Mouse (Mus musculus) ES-Bruce4 (cell line): ENCODE results near the gene Immp2l. TPM values are rescaled to one million over a fixed set of nuclear protein-coding genes. Genes with fewer than 3 reads are reported as not detected.

Experiments used
- H3K27ac ChIP-seq: 2 replicates; pipeline ENCODE4 v1.5.1; 2012; ENCODE audit warnings: low read length, inconsistent platforms; ENCODE audit not compliant: insufficient read depth
- H3K27me3 ChIP-seq: 2 replicates; pipeline ENCODE4 v1.6.1; 2012; ENCODE audit warnings: mild to moderate bottlenecking, low read length, inconsistent platforms; ENCODE audit not compliant: control insufficient read depth, poor library complexity, insufficient read depth, severe bottlenecking
- H3K36me3 ChIP-seq: 2 replicates; pipeline ENCODE4 v1.6.1; 2012; ENCODE audit warnings: inconsistent platforms, mild to moderate bottlenecking, low read length, moderate library complexity; ENCODE audit not compliant: control insufficient read depth, poor library complexity, insufficient read depth, severe bottlenecking
- H3K4me1 ChIP-seq: one replicate; pipeline ENCODE4 v1.8.1; 2011; ENCODE audit warnings: low read length; ENCODE audit not compliant: control insufficient read depth, insufficient read depth
- H3K4me3 ChIP-seq: 2 replicates; pipeline ENCODE4 v1.5.1; 2011; ENCODE audit warnings: low read depth, mild to moderate bottlenecking, low read length
- H3K9ac ChIP-seq: 2 replicates; pipeline ENCODE4 v1.6.1; 2012; ENCODE audit warnings: low read depth, mild to moderate bottlenecking, inconsistent platforms; ENCODE audit not compliant: poor library complexity, severe bottlenecking
- H3K9me3 ChIP-seq: replicated peaks from 2 replicates; pipeline ENCODE4 v1.6.1; 2012; ENCODE audit warnings: mild to moderate bottlenecking, low read length, inconsistent platforms; ENCODE audit not compliant: control insufficient read depth, poor library complexity, insufficient read depth, severe bottlenecking
- CTCF ChIP-seq: IDR thresholded peaks from one replicate; pipeline ENCODE4 v1.8.1; 2011; ENCODE audit warnings: low read depth, low read length
- EP300 ChIP-seq: IDR thresholded peaks from 2 replicates; pipeline ENCODE4 v1.6.1; 2011; ENCODE audit warnings: low read depth, low read length; ENCODE audit not compliant: insufficient read depth
- POLR2A ChIP-seq: IDR thresholded peaks from one replicate; pipeline ENCODE4 v1.8.1; 2011; ENCODE audit warnings: low read length; ENCODE audit not compliant: insufficient read depth
- polyA plus RNA-seq: library from polyadenylated mRNA; stranded (reverse); fragments of >200 nt; gene quantifications from 2 replicates; pipeline ENCODE4 v1.2.4, GENCODE M21; 2011; ENCODE audit warnings: low read depth; ENCODE audit not compliant: missing spikeins, insufficient read depth, insufficient read length

Gene Immp2l
- polyA plus RNA-seq, 1 experiment = 15.5 TPM

DNA sequence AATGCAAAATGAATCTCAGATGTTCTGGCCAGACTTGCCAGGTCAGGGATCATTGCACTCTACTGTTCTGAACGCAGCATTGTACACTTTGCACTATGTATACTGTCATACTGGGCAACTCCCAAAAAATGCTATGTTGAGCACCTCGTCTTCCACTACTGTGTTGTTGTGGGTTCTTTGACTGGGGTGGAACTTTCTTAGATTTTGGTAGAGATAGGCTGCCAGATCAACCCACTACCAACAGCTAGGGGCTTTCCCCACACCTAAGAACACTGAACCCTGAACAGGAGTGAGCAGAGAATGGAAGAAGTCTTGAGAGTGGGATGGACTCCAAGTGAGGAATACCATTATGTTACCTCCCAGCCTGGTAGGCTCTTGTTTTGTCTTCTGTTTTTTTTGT lies 623.8 kb downstream of the Immp2l start:
- TF ChIP-seq CTCF (no peak), POLR2A (no peak), EP300 (no peak)
- Histone ChIP-seq H3K4me3 (no peak overlapping the region), H3K9me3 (no peaks in the 10 kb centered on the region), H3K27me3 (no peaks in the 10 kb centered on the region), H3K27ac (no peak overlapping the region), H3K4me1 (no peaks in the 10 kb centered on the region), H3K36me3 (no peaks in the 10 kb centered on the region), H3K9ac (no peak overlapping the region)

DNA sequence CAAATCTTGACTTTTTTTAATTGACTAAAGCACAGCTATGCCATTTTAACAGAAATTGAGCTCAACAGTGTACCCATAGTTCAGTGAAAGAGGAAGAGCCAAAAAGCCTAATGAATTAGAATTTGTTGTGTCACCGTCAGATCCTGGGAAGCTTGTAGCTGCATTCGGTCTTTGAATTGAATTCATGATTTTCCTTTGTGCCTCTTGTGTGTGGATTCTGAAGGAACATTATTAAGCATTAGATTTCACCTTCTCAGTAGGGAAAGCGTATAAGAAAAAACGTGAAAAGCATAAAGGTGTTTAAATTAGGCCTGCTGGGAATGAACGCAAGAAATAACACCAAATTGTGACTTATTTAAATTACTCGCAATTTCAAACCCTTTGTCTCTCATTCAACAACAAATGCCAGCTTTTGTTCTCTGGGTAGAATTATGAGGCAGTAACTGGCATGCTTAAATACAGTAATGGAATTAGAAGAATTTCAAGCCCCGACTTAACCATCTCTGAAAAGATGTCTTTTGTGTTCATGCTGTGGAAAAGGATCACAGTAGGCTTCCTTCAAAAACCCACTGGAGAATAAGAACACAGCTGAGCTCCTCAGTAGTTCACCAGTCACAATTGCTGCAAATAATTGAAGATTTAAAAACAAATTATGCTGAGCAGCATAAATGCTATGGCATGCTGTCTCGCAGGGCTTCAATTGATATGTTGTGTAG lies 626.1 kb downstream of the Immp2l start:
- Histone ChIP-seq H3K27ac (no peak overlapping the region), H3K36me3 (no peaks in the 10 kb centered on the region), H3K9ac (no peak overlapping the region), H3K4me1 (no peaks in the 10 kb centered on the region), H3K9me3 (no peaks in the 10 kb centered on the region), H3K27me3 (no peaks in the 10 kb centered on the region), H3K4me3 (no peak overlapping the region)
- TF ChIP-seq EP300 (no peak), CTCF (no peak), POLR2A (no peak)

DNA sequence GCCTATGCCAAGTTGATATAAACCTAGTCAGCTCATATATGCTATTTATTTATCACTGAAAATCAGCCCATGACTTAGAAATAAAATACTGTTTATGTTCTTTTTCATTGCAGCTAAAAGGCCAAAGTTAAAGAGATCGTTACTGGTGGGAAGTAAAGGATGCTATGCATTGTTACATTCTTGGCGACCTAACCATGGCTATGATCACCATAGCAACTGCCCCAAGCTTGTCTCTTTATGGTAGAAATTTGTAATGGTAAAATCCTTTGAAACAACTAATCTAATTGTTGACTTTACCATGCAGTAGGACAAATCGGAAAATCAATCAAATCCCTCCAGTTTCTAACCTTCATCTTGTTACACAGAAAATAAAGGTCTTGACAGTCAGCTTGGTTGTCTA lies 644.4 kb downstream of the Immp2l start:
- Histone ChIP-seq H3K4me3 (no peak overlapping the region), H3K36me3 (no peaks in the 10 kb centered on the region), H3K27me3 (no peaks in the 10 kb centered on the region), H3K4me1 (no peaks in the 10 kb centered on the region), H3K9ac (no peak overlapping the region), H3K9me3 (no peaks in the 10 kb centered on the region), H3K27ac (no peak overlapping the region)
- TF ChIP-seq POLR2A (no peak), CTCF (no peak), EP300 (no peak)

DNA sequence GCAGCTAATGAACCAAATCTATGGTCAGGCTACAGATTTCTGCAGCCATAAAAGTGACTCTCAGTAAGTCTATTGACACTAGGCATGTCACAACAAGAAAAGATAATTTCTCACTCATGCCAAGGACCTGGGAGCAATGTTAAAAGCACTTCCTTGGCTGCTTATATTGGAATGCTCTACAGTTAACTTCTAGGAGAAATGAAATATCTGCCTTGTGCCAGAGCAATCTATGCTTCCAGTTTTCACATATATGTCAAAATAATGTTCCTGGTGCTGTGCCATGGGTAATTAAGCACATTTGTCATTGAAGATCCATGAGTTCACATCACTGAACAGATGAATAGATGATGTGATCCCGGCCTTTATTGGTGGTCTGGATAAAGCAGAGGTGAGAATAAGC lies 645.6 kb downstream of the Immp2l start:
- no peak overlapping the region for H3K9ac ChIP-seq
- TF ChIP-seq CTCF (no peak), EP300 (no peak), POLR2A (no peak)
- H3K36me3 ChIP-seq = no peaks in the 10 kb centered on the region
- no peaks in the 10 kb centered on the region for H3K9me3 ChIP-seq
- no peaks in the 10 kb centered on the region for H3K27me3 ChIP-seq
- no peak overlapping the region for H3K4me3 ChIP-seq
- no peaks in the 10 kb centered on the region for H3K4me1 ChIP-seq
- H3K27ac ChIP-seq = no peak overlapping the region

DNA sequence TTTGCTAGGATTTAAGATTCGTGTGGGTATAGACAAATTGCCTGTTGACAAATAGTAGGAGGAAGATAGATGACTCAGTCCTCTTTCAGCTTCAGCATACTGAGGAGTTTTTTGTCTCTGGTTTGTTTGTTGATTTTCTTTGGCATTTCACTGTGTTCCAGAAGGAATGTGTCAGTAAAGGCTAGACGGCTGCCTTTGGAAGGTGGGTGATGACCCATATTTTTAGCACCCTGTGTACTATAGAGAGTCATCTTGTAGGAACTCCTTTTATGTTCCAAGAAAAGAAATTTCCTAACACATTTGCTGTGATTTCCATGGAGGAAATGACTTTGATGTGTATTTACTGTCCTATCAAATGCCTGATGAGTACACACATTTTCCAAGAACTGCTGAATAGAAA lies 651.0 kb downstream of the Immp2l start:
- TF ChIP-seq POLR2A = no peak
- no peak for TF ChIP-seq EP300
- no peak for TF ChIP-seq CTCF

DNA sequence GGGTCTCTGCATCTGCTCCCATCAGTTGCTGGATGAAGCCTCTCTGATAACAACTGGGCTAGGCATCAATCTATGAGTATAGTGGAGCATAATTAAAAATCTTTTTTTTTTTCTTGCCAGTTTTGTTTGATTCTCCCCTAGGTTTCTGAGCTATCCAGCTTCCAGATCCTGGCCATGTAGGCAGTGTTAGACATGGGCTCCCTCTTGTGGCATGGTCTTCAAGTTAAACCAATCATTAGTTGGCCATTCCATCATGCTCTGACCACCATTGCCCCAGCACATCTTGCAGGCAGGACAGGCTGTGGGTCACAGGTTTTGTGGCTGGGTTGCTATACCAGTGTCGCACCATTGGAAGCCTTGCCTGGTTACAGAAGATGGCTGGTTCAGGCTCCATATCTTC lies 656.3 kb downstream of the Immp2l start:
- TF ChIP-seq EP300 (no peak), CTCF (peak; percentile 5)
- H3K9ac ChIP-seq = no peak overlapping the region
- no peaks in the 10 kb centered on the region for H3K27me3 ChIP-seq
- no peaks in the 10 kb centered on the region for H3K9me3 ChIP-seq
- no peaks in the 10 kb centered on the region for H3K4me1 ChIP-seq
- no peak overlapping the region for H3K27ac ChIP-seq
- H3K36me3 ChIP-seq = no peaks in the 10 kb centered on the region
- no peak overlapping the region for H3K4me3 ChIP-seq

More for the DNA sequence above, 651.0 kb downstream of the Immp2l start:
- no peak overlapping the region for H3K27ac ChIP-seq
- H3K27me3 ChIP-seq = no peaks in the 10 kb centered on the region
- H3K9ac ChIP-seq = no peak overlapping the region
- H3K4me3 ChIP-seq = no peak overlapping the region
- H3K4me1 ChIP-seq = no peaks in the 10 kb centered on the region
- H3K36me3 ChIP-seq = no peaks in the 10 kb centered on the region
- H3K9me3 ChIP-seq = no peaks in the 10 kb centered on the region
